Mouse (Mus musculus) cortical plate, adult 2 months (tissue): ENCODE results near the gene Slc7a4.

ENCODE experiments used
- CTCF ChIP-seq: fragments of 200-500 bp; IDR thresholded peaks from 2 replicates; pipeline ENCODE4 v1.5.1; 2011; ENCODE audit warnings: mild to moderate bottlenecking, control low read depth, low read length; ENCODE audit not compliant: insufficient read depth; ENCODE audit errors: extremely low read depth
- POLR2A ChIP-seq: fragments of 200-500 bp; IDR thresholded peaks from 2 replicates; pipeline ENCODE4 v1.6.1; 2011; ENCODE audit warnings: mild to moderate bottlenecking, low read length, control low read depth; ENCODE audit not compliant: insufficient read depth; ENCODE audit errors: extremely low read depth

DNA sequence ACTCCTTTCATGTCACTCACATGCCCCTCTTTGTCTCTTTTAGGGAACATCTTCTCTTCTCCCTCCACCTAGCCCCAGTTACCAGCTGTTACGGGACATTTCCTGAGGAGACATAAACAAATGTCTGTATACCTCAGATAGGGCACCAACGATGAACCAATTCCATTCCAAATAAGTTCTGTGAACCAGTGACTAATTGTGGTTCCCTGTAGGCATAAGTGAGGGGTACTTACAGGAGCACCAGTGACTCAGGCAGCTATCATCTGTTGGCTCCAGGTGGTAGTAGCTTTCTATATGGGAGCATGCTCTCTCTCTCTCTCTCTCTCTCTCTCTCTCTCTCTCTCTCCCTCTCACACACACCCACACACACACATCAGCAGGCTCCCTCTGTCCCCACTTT lies 18.8 kb downstream of the Slc7a4 start:
- no peak for TF ChIP-seq CTCF
- no peak for TF ChIP-seq POLR2A
